Mouse (Mus musculus) kidney, embryonic 16.5 days (tissue): ENCODE results near the gene Dusp16. TPM values are rescaled to one million over a fixed set of nuclear protein-coding genes. Genes with fewer than 3 reads are reported as not detected.

ENCODE experiments used
- ATAC-seq: fragments of 200-750 bp; cut with Nextera tagmentation; 2 replicates; pipeline ENCODE4 v1.8.0; 2017; ENCODE audit warnings: moderate TSS enrichment; ENCODE audit not compliant: low FRiP score, low TSS enrichment
- H3K27ac ChIP-seq: fragments of 300-500 bp; sonication (generic); 2 replicates; pipeline ENCODE4 v1.5.1; 2014; ENCODE audit warnings: low read length
- H3K27me3 ChIP-seq: fragments of 300-500 bp; sonication (generic); 2 replicates; pipeline ENCODE4 v1.6.1; 2014; ENCODE audit warnings: low read length, control low read depth, mixed read lengths; ENCODE audit not compliant: insufficient read depth
- H3K36me3 ChIP-seq: fragments of 300-500 bp; sonication (generic); 2 replicates; pipeline ENCODE4 v1.6.1; 2014; ENCODE audit warnings: low read length, control low read depth, mixed read lengths; ENCODE audit not compliant: insufficient read depth
- H3K4me1 ChIP-seq: fragments of 300-500 bp; sonication (generic); 2 replicates; pipeline ENCODE4 v1.6.1; 2014; ENCODE audit warnings: low read length, control low read depth, mixed read lengths; ENCODE audit not compliant: insufficient read depth
- H3K4me2 ChIP-seq: fragments of 300-500 bp; sonication (generic); replicated peaks from 2 replicates; pipeline ENCODE4 v1.6.1; 2014; ENCODE audit warnings: low read depth, low read length
- H3K4me3 ChIP-seq: fragments of 300-500 bp; sonication (generic); 2 replicates; pipeline ENCODE4 v1.5.1; 2014; ENCODE audit warnings: mild to moderate bottlenecking, low read length
- H3K9ac ChIP-seq: fragments of 300-500 bp; sonication (generic); replicated peaks from 2 replicates; pipeline ENCODE4 v1.6.1; 2014; ENCODE audit warnings: low read length
- H3K9me3 ChIP-seq: fragments of 300-500 bp; sonication (generic); 2 replicates; pipeline ENCODE4 v1.6.1; 2016; ENCODE audit warnings: low read length, control low read depth
- WGBS: fragments of 180-500 bp; shearing (Covaris S2); extraction: QIAGEN DNeasy Blood & Tissue Kit; methylation state at CpG from one replicate; pipeline ENCODE4 v1.1.7; 2014; 5-methylcytosine and 5-hydroxymethylcytosine counted together
- polyA plus RNA-seq: library from polyadenylated mRNA; unstranded; fragments of >200 nt; fragmentation: Nextera tagmentation; extraction: Ambion mirVana; gene quantifications from 2 replicates; pipeline ENCODE4 v1.2.1, GENCODE M21; 2015

Dusp16 gene
- polyA plus RNA-seq, 1 experiment from 2014 or later = 12.4 TPM

GRCm38 (mm10) chr6:134773292-134773893 lies 19.0 kb downstream of the Dusp16 start:
- H3K36me3 ChIP-seq = no peaks in the 10 kb centered on the region
- ATAC-seq = no peak
- no peak overlapping the region for H3K27ac ChIP-seq
- H3K4me3 ChIP-seq = no peak overlapping the region
- whole genome bisulfite sequencing = 93% methylated on average over 1 of the region's 1 CpGs
- no peaks in the 10 kb centered on the region for H3K27me3 ChIP-seq
- H3K4me2 ChIP-seq = no peak overlapping the region
- no peak overlapping the region for H3K9ac ChIP-seq
- peaks cover 9% of the 10 kb centered on the region; the same call in 1 of the 2 replicates for H3K4me1 ChIP-seq
- H3K9me3 ChIP-seq = no peaks in the 10 kb centered on the region

GRCm38 (mm10) chr6:134770339-134770738 lies 22.1 kb downstream of the Dusp16 start:
- no peak overlapping the region for H3K4me3 ChIP-seq
- no peak for ATAC-seq
- H3K36me3 ChIP-seq = no peaks in the 10 kb centered on the region
- H3K27me3 ChIP-seq = no peaks in the 10 kb centered on the region
- H3K4me2 ChIP-seq = no peak overlapping the region
- no peaks in the 10 kb centered on the region for H3K9me3 ChIP-seq
- no peak overlapping the region for H3K9ac ChIP-seq
- H3K4me1 ChIP-seq = peaks cover 9% of the 10 kb centered on the region; the same call in 1 of the 2 replicates
- H3K27ac ChIP-seq = no peak overlapping the region

- H3K9me3 ChIP-seq = no peaks in the 10 kb centered on the region
- H3K36me3 ChIP-seq = no peaks in the 10 kb centered on the region
- 0 out of 2 replicates have a peak, but pooled peaks have one; percentile 46 for ATAC-seq
- 88% methylated on average over 5 of the region's 5 CpGs for WGBS
- H3K27ac ChIP-seq = no peak overlapping the region
- no peaks in the 10 kb centered on the region for H3K27me3 ChIP-seq
- no peak overlapping the region for H3K9ac ChIP-seq
- no peaks in the 10 kb centered on the region for H3K4me1 ChIP-seq
- no peak overlapping the region for H3K4me3 ChIP-seq
- H3K4me2 ChIP-seq = no peak overlapping the region
Measured at GRCm38 (mm10) chr6:134764441-134765061, 27.9 kb downstream of the Dusp16 start.

DNA sequence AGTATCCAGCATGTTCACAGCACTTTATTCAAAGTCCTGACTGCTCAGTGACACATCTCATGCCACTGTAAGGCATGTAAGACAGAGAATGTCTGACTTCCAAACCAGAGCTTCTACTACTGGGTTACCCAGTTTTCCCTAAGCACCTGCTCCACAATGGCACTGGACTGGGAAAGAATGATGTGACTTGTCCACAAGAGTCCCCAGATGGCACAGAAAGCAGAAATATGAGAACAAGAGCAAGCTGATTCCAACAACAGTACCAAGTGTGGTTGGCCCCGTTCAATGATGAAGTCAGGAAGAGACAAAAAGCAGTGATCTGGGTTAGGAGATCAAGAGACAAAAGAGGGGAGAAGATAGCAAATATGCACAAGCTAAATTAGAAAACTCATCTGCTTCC lies 29.0 kb downstream of the Dusp16 start:
- no peak for ATAC-seq
- no peak overlapping the region for H3K27ac ChIP-seq
- H3K9ac ChIP-seq = no peak overlapping the region
- no peak overlapping the region for H3K4me2 ChIP-seq
- no peaks in the 10 kb centered on the region for H3K36me3 ChIP-seq
- H3K9me3 ChIP-seq = no peaks in the 10 kb centered on the region
- no peaks in the 10 kb centered on the region for H3K27me3 ChIP-seq
- no peak overlapping the region for H3K4me3 ChIP-seq
- H3K4me1 ChIP-seq = no peaks in the 10 kb centered on the region
- 75% methylated on average over 1 of the region's 1 CpGs for WGBS

DNA sequence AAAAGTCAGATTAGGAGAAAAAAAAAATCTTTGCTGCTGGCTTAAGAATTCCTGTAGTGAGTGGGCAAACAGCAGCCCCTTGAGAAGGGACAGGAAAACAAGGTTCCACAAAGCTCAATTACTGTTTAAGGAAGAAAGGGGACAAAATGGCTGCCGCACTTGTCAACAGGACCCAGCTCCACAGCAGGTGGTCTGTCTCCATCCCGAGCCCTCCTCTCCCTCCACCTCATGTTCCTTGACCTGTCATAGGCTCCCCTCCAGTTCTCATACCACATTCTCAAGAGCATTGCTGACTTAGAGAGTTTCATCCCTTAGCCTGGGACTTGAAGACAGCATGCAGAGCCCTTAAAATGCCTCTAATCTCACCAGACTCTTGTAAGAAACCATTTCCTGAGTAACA lies 30.6 kb downstream of the Dusp16 start:
- no peak for ATAC-seq
- Histone ChIP-seq H3K9ac (no peak overlapping the region), H3K27me3 (no peaks in the 10 kb centered on the region), H3K4me2 (no peak overlapping the region), H3K4me1 (no peaks in the 10 kb centered on the region), H3K9me3 (no peaks in the 10 kb centered on the region), H3K27ac (no peak overlapping the region), H3K4me3 (no peak overlapping the region), H3K36me3 (no peaks in the 10 kb centered on the region)
- WGBS = 47% methylated on average over 2 of the region's 2 CpGs

DNA sequence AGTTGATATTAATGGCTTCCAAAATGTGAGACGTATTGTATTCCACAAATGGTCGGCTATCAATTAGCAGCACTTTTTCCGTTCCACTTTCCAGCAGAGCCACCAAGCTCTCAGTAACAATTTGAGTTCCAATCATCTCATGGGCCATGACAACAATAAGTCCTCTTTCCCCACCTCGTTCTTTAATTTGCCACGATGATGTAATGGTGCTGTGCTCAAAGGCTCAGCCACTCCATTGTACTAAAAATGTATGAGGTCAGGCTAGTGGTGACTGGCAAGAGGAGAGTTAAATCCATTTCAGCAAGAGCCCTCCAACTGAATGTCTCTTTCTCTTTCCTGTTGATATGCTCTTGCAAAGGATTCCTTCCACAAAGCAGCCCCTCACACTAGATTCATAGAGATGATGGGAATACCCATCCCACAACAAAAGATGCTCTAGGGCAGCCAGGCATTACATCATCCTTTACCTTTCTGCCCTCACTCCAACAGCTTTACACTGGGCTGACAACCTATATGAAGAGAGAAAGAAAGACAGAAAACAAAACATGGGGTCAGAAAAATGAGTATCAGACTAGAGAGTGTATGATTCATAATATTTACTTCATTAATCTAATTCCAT lies 31.4 kb downstream of the Dusp16 start:
- Histone ChIP-seq H3K9me3 (no peaks in the 10 kb centered on the region), H3K27me3 (no peaks in the 10 kb centered on the region), H3K4me3 (no peak overlapping the region), H3K4me1 (no peaks in the 10 kb centered on the region), H3K9ac (no peak overlapping the region), H3K4me2 (no peak overlapping the region), H3K27ac (no peak overlapping the region), H3K36me3 (0 out of 2 replicates have a peak, but pooled peaks cover 1% of the 10 kb centered on the region)
- no peak for ATAC-seq
- 78% methylated on average over 5 of the region's 5 CpGs for WGBS

DNA sequence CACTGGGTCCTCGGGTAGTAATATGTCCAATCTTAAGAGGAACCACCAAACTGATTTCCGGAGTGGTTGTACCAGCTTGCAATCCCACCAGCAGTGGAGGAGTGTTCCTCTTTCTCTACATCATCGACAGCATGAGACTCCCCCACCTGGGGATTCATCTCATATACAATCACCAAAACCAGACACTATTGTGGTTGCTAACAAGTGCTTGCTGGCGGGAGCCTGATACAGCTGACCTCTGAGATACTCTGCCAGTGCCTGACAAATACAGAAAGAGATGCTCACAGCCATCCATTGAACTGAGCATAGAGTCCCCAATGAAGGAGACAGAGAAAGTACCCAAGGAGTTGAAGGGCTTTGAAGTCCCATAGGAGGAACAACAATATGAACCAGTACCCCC lies 36.4 kb downstream of the Dusp16 start:
- no peak overlapping the region for H3K9ac ChIP-seq
- H3K27me3 ChIP-seq = no peaks in the 10 kb centered on the region
- H3K4me2 ChIP-seq = no peak overlapping the region
- no peak overlapping the region for H3K4me3 ChIP-seq
- 95% methylated on average over 4 of the region's 4 CpGs for WGBS
- H3K27ac ChIP-seq = no peak overlapping the region
- H3K9me3 ChIP-seq = no peaks in the 10 kb centered on the region
- no peak for ATAC-seq
- peaks cover 10% of the 10 kb centered on the region; the same call in 1 of the 2 replicates for H3K36me3 ChIP-seq
- no peaks in the 10 kb centered on the region for H3K4me1 ChIP-seq

- H3K27me3 ChIP-seq = no peaks in the 10 kb centered on the region
- no peak overlapping the region for H3K9ac ChIP-seq
- H3K4me2 ChIP-seq = no peak overlapping the region
- no peaks in the 10 kb centered on the region for H3K4me1 ChIP-seq
- WGBS = 92% methylated on average over 11 of the region's 11 CpGs
- H3K36me3 ChIP-seq = peaks cover 10% of the 10 kb centered on the region; the same call in 1 of the 2 replicates
- ATAC-seq = no peak
- H3K4me3 ChIP-seq = no peak overlapping the region
- H3K27ac ChIP-seq = no peak overlapping the region
- no peaks in the 10 kb centered on the region for H3K9me3 ChIP-seq
Measured at GRCm38 (mm10) chr6:134753858-134754257, 38.6 kb downstream of the Dusp16 start.

- Histone ChIP-seq H3K9ac (no peak overlapping the region), H3K4me1 (no peaks in the 10 kb centered on the region), H3K4me3 (no peak overlapping the region), H3K9me3 (no peaks in the 10 kb centered on the region), H3K4me2 (no peak overlapping the region), H3K27ac (no peak overlapping the region), H3K36me3 (peaks cover 10% of the 10 kb centered on the region; the same call in 1 of the 2 replicates), H3K27me3 (no peaks in the 10 kb centered on the region)
- WGBS = 93% methylated on average over 4 of the region's 4 CpGs
- ATAC-seq = no peak
Measured at GRCm38 (mm10) chr6:134753412-134753811, 39.0 kb downstream of the Dusp16 start.
